Mouse (Mus musculus): ENCODE data around the gene Srrm3. TPM values are rescaled to one million over a fixed set of nuclear protein-coding genes. Genes with fewer than 3 reads are reported as not detected.

Srrm3 gene
- polyA plus RNA-seq, 1 experiment from 2014 or later, result 25.5 TPM

DNA sequence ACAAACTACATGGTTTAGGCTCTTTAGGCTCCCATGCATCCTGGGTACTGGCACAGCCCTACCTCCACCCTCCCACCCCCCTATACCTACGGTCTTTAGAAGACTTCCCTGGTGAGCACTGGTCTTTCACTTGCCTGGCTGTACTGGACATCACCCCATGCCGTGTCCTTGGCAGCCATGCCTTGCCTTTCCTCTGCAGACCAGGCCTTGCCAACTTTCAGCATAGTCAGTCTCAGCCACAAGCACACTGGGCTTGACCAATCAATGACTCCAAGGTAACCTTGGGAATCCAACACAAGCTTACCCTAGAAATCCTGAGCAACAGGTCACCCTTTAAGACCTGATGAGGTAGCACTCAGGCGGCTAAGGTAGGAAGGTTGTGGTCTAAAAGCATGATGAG lies 109.9 kb downstream of the Srrm3 start:
- Histone ChIP-seq H3K9ac (ENCODE audit: low read length) (no peak overlapping the region), H3K4me2 (ENCODE audit: low read depth) (no peak overlapping the region), H3K4me3 (ENCODE audit: low read depth, low read length) (no peak overlapping the region), H3K4me1 (ENCODE audit: control insufficient read depth, insufficient read depth, low read length) (no peaks in the 10 kb centered on the region), H3K27me3 (ENCODE audit: control insufficient read depth, insufficient read depth, low read length) (no peaks in the 10 kb centered on the region), H3K9me3 (ENCODE audit: control insufficient read depth, low read length) (no peaks in the 10 kb centered on the region), H3K36me3 (ENCODE audit: control insufficient read depth, insufficient read depth, low read length) (peaks cover 15% of the 10 kb centered on the region), H3K27ac (ENCODE audit: low read depth, low read length) (no peak overlapping the region)
- no peak for DNase-seq (ENCODE audit: low spot score)
- no peak for ATAC-seq (ENCODE audit: insufficient read depth, low FRiP score, low TSS enrichment)
- 97% methylated on average over 3 of the region's 3 CpGs for WGBS

DNA sequence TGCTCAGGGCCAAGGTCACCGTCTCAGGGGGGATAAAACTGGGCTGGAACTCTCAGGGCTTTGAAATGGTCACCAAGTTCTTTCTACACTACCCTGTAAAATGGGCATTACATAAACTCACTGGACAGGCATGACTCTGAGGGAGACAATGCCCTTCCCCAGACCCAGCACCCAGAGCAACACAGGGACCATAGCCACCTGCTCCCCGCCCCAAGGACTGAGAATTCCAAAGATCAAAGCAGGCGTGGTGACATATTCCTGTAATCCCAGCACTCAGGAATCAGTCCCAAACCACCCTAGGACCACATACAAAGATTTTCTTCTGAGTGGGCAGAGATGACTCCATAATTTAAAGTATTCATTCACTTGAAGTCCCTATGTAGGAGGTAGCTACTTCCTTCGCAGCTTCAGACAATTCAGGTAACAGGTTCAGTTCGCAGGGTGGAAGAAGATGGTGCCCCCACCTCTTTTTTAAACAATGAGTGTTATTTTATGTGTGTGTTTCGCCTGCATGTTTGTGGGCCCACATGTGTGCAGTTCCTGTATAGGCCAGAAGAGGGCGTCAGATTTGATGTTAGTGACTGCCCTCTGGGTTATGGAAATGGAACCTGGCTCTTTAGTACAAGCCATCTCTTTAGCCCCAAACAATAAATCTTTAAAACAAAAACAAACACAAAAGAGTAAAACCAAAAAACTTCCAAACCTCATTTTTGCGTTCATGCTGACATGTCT lies 110.8 kb downstream of the Srrm3 start:
- ATAC-seq (ENCODE audit: insufficient read depth, low FRiP score, low TSS enrichment) (no peak), DNase-seq (ENCODE audit: low spot score) (no peak)
- H3K9ac ChIP-seq (ENCODE audit: low read length), result no peak overlapping the region
- peaks cover 24% of the 10 kb centered on the region for H3K36me3 ChIP-seq (ENCODE audit: control insufficient read depth, insufficient read depth, low read length)
- H3K27me3 ChIP-seq (ENCODE audit: control insufficient read depth, insufficient read depth, low read length), result no peaks in the 10 kb centered on the region
- H3K9me3 ChIP-seq (ENCODE audit: control insufficient read depth, low read length), result no peaks in the 10 kb centered on the region
- 95% methylated on average over 8 of the region's 8 CpGs for WGBS
- H3K27ac ChIP-seq (ENCODE audit: low read depth, low read length), result no peak overlapping the region
- H3K4me2 ChIP-seq (ENCODE audit: low read depth), result no peak overlapping the region
- H3K4me3 ChIP-seq (ENCODE audit: low read depth, low read length), result no peak overlapping the region
- H3K4me1 ChIP-seq (ENCODE audit: control insufficient read depth, insufficient read depth, low read length), result no peaks in the 10 kb centered on the region

GRCm38 (mm10) chr5:135918059-135918437 lies 111.4 kb downstream of the Srrm3 start:
- no peak overlapping the region for H3K27ac ChIP-seq (ENCODE audit: low read depth, low read length)
- no peak overlapping the region for H3K4me2 ChIP-seq (ENCODE audit: low read depth)
- ATAC-seq (ENCODE audit: insufficient read depth, low FRiP score, low TSS enrichment) (no peak), DNase-seq (ENCODE audit: low spot score) (no peak)
- H3K27me3 ChIP-seq (ENCODE audit: control insufficient read depth, insufficient read depth, low read length), result no peaks in the 10 kb centered on the region
- no peaks in the 10 kb centered on the region for H3K4me1 ChIP-seq (ENCODE audit: control insufficient read depth, insufficient read depth, low read length)
- H3K9ac ChIP-seq (ENCODE audit: low read length), result no peak overlapping the region
- no peaks in the 10 kb centered on the region for H3K9me3 ChIP-seq (ENCODE audit: control insufficient read depth, low read length)
- peaks cover 27% of the 10 kb centered on the region for H3K36me3 ChIP-seq (ENCODE audit: control insufficient read depth, insufficient read depth, low read length)
- 94% methylated on average over 5 of the region's 5 CpGs for WGBS
- no peak overlapping the region for H3K4me3 ChIP-seq (ENCODE audit: low read depth, low read length)

DNA sequence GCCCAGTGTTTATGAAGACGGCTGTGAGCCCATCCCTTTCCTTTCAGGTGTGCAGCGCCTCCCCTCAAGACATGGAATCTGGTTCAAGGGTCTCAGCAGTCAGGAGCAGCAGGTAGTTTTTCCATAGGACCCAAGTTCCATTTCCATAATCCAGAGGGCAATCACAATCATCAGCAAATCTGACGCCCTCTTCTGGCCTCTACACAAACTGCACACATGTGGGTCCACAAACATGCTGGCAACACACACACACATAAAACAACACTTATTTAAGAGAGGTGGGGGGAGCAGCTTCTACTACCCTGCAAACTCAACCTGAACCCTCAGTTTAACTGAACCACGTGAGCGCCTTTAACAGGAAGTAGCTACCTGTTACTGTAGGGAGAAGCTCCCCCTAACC lies 111.9 kb downstream of the Srrm3 start:
- ATAC-seq (ENCODE audit: insufficient read depth, low FRiP score, low TSS enrichment) (no peak), DNase-seq (ENCODE audit: low spot score) (no peak)
- WGBS, result 95% methylated on average over 5 of the region's 5 CpGs
- H3K9ac ChIP-seq (ENCODE audit: low read length), result no peak overlapping the region
- H3K9me3 ChIP-seq (ENCODE audit: control insufficient read depth, low read length), result no peaks in the 10 kb centered on the region
- H3K4me2 ChIP-seq (ENCODE audit: low read depth), result no peak overlapping the region
- H3K4me3 ChIP-seq (ENCODE audit: low read depth, low read length), result no peak overlapping the region
- H3K4me1 ChIP-seq (ENCODE audit: control insufficient read depth, insufficient read depth, low read length), result no peaks in the 10 kb centered on the region
- H3K36me3 ChIP-seq (ENCODE audit: control insufficient read depth, insufficient read depth, low read length), result peaks cover 27% of the 10 kb centered on the region
- H3K27me3 ChIP-seq (ENCODE audit: control insufficient read depth, insufficient read depth, low read length), result no peaks in the 10 kb centered on the region
- H3K27ac ChIP-seq (ENCODE audit: low read depth, low read length), result no peak overlapping the region

DNA sequence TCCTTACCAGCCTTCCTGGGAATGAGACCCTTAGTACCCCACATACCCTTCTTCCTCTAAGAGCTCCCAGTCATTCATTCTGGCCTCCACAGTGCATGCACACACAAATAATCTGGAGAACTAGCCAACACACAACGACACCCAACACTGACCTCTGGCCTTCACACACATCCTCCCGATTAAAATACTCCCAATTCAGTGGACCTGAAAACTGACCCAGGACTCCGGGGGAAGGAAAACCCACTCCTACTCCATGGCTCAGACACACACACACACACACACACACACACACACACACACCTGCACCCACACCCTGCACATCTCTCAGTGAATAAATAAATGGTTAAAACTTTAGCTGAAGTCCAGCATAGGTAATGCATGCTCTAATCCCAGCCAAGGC lies 113.2 kb downstream of the Srrm3 start:
- H3K36me3 ChIP-seq (ENCODE audit: control insufficient read depth, insufficient read depth, low read length), result peaks cover 29% of the 10 kb centered on the region
- WGBS, result 96% methylated on average over 3 of the region's 3 CpGs
- H3K9me3 ChIP-seq (ENCODE audit: control insufficient read depth, low read length), result no peaks in the 10 kb centered on the region
- no peak overlapping the region for H3K4me2 ChIP-seq (ENCODE audit: low read depth)
- no peaks in the 10 kb centered on the region for H3K27me3 ChIP-seq (ENCODE audit: control insufficient read depth, insufficient read depth, low read length)
- ATAC-seq (ENCODE audit: insufficient read depth, low FRiP score, low TSS enrichment) (no peak), DNase-seq (ENCODE audit: low spot score) (no peak)
- H3K9ac ChIP-seq (ENCODE audit: low read length), result no peak overlapping the region
- no peak overlapping the region for H3K27ac ChIP-seq (ENCODE audit: low read depth, low read length)
- H3K4me1 ChIP-seq (ENCODE audit: control insufficient read depth, insufficient read depth, low read length), result no peaks in the 10 kb centered on the region
- H3K4me3 ChIP-seq (ENCODE audit: low read depth, low read length), result no peak overlapping the region

DNA sequence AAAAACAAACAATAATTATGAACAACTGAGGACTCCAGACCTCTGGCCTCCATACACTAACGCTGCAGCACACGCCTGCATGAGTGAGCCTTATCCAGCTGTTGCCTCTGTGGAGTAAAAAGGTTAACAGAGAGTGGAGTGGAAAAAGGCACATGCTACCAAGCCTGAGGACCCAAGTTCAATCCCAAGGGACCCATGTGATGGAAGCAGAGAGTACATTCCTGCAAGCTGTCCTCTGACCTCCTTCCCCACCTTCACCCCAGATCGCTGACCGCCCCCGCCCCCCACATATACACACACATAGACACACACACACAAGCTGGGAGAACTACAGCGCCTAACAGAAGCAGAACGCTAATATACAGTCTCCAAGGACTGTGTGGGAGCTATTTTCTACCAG lies 117.2 kb downstream of the Srrm3 start:
- Histone ChIP-seq H3K4me2 (ENCODE audit: low read depth) (no peak overlapping the region), H3K4me3 (ENCODE audit: low read depth, low read length) (no peak overlapping the region), H3K36me3 (ENCODE audit: control insufficient read depth, insufficient read depth, low read length) (peaks cover 29% of the 10 kb centered on the region), H3K27me3 (ENCODE audit: control insufficient read depth, insufficient read depth, low read length) (no peaks in the 10 kb centered on the region), H3K27ac (ENCODE audit: low read depth, low read length) (no peak overlapping the region), H3K9me3 (ENCODE audit: control insufficient read depth, low read length) (no peaks in the 10 kb centered on the region), H3K9ac (ENCODE audit: low read length) (no peak overlapping the region), H3K4me1 (ENCODE audit: control insufficient read depth, insufficient read depth, low read length) (no peaks in the 10 kb centered on the region)
- ATAC-seq (ENCODE audit: insufficient read depth, low FRiP score, low TSS enrichment) (no peak), DNase-seq (ENCODE audit: low spot score) (no peak)
- WGBS, result 96% methylated on average over 7 of the region's 7 CpGs

Small RNAs within 50 kb of the gene (microRNA-seq; reads per million reads assigned to microRNA genes)
- not detected for gene Gm23268

Other genes with a start within 250 kb of the Srrm3 start
- not detected in 2 replicates for gene Ccl26, start 243.3 kb upstream of the Srrm3 start, polyA plus RNA-seq (2014; fragmentation: Nextera tagmentation; extraction: Ambion mirVana)
- gene Ccl24, start 233.8 kb upstream of the Srrm3 start, polyA plus RNA-seq (2014; fragmentation: Nextera tagmentation; extraction: Ambion mirVana), result 0.48 and 1.1 TPM in 2 replicates
- 63.7 and 66.6 TPM in 2 replicates for gene Rhbdd2, start 174.3 kb upstream of the Srrm3 start, polyA plus RNA-seq (2014; fragmentation: Nextera tagmentation; extraction: Ambion mirVana)
- 87.3 and 93.9 TPM in 2 replicates for gene Por, start 136.9 kb upstream of the Srrm3 start, polyA plus RNA-seq (2014; fragmentation: Nextera tagmentation; extraction: Ambion mirVana)
- 59.4 and 63.0 TPM in 2 replicates for gene Tmem120a, start 62.4 kb upstream of the Srrm3 start, polyA plus RNA-seq (2014; fragmentation: Nextera tagmentation; extraction: Ambion mirVana)
- 0.24 TPM in 1 of 2 replicates, not detected in the other for gene Styxl1, start 28.5 kb upstream of the Srrm3 start, polyA plus RNA-seq (2014; fragmentation: Nextera tagmentation; extraction: Ambion mirVana)
- 602 and 630 TPM in 2 replicates for gene Mdh2, start 28.4 kb upstream of the Srrm3 start, polyA plus RNA-seq (2014; fragmentation: Nextera tagmentation; extraction: Ambion mirVana)
- 28.9 and 30.5 TPM in 2 replicates for gene Hspb1, start 81.0 kb downstream of the Srrm3 start, polyA plus RNA-seq (2014; fragmentation: Nextera tagmentation; extraction: Ambion mirVana)
- 191 and 196 TPM in 2 replicates for gene Ywhag, start 127.7 kb downstream of the Srrm3 start, polyA plus RNA-seq (2014; fragmentation: Nextera tagmentation; extraction: Ambion mirVana)
- gene Ssc4d, start 167.6 kb downstream of the Srrm3 start, polyA plus RNA-seq (2014; fragmentation: Nextera tagmentation; extraction: Ambion mirVana), result 1.8 TPM in 2 replicates
- gene Zp3, start 173.2 kb downstream of the Srrm3 start, polyA plus RNA-seq (2014; fragmentation: Nextera tagmentation; extraction: Ambion mirVana), result not detected in 2 replicates
- gene Dtx2, start 187.9 kb downstream of the Srrm3 start, polyA plus RNA-seq (2014; fragmentation: Nextera tagmentation; extraction: Ambion mirVana), result 31.4 and 31.8 TPM in 2 replicates
- 0.31 and 0.47 TPM in 2 replicates for gene Upk3b, start 231.6 kb downstream of the Srrm3 start, polyA plus RNA-seq (2014; fragmentation: Nextera tagmentation; extraction: Ambion mirVana)
- gene Upk3bl, start 247.6 kb downstream of the Srrm3 start, polyA plus RNA-seq (2014; fragmentation: Nextera tagmentation; extraction: Ambion mirVana), result 3.1 and 4.4 TPM in 2 replicates